In the genomic region with DNA sequence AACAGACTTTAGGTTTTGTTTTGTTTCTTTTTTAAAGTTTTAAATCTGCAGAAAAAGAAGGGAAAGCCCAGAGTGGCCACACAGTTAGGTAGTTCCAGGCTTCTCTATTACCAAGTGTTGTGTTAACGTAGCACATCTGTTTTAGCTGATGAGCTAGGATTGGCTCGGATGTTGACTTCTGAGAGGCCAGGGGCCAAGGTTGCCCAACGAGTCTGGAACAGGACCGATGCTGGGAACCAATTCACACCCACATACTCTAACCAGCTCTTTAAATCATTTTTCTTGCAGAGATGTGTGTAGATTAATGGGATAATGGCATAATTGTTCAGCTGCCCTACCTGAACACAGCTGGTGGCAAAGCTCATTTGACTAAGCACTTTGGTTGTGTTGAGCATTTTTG, we compare ENCODE assay signal across 23 mouse cellular contexts.
"Had no signal": no experiment of that assay in that cellular context is flagged by ENCODE, and none has a peak within 500 bp of the region (broad histone marks: within the 10 kb centered on the region; RNA-seq: fewer than 3 reads in every experiment).

No protein-coding gene starts in this region.

- ATAC-seq: forebrain, postnatal 0 days; hindbrain, postnatal 0 days; intestine, embryonic 16.5 days had no signal

- H3K36me3 ChIP-seq: heart, embryonic 13.5 days; heart, embryonic 15.5 days; hindbrain, embryonic 13.5 days; hindbrain, embryonic 15.5 days; limb, embryonic 10.5 days; limb, embryonic 12.5 days had no signal

- DNase-seq: forebrain, postnatal 0 days; gastrocnemius, postnatal 14 days; gastrocnemius, postnatal 36 days; heart, adult 11 months; heart, adult 2 months; heart, postnatal 14 days; heart, postnatal 36 days; kidney, adult 11 months; kidney, adult 2 months; kidney, adult 9 months; kidney, postnatal 10 days; kidney, postnatal 25 days; layer of hippocampus, adult 9-11 months had no signal

- H3K9me3 ChIP-seq: heart, embryonic 13.5 days; heart, embryonic 15.5 days; hindbrain, embryonic 13.5 days; hindbrain, embryonic 15.5 days; limb, embryonic 10.5 days; limb, embryonic 12.5 days had no signal

- H3K9ac ChIP-seq: forebrain, postnatal 0 days; heart, embryonic 13.5 days; heart, embryonic 15.5 days; hindbrain, embryonic 13.5 days; hindbrain, embryonic 15.5 days; limb, embryonic 12.5 days had no signal

- H3K27ac ChIP-seq: heart, adult 2 months; heart, embryonic 13.5 days; heart, embryonic 15.5 days; hindbrain, embryonic 13.5 days; hindbrain, embryonic 15.5 days; hindbrain, postnatal 0 days; left cerebral cortex, adult 2 months; limb, embryonic 12.5 days had no signal

- H3K27me3 ChIP-seq: limb, embryonic 12.5 days had no signal

- H3K4me2 ChIP-seq: heart, embryonic 11.5 days; hindbrain, embryonic 13.5 days had no signal

- H3K4me3 ChIP-seq: heart, embryonic 15.5 days; hindbrain, embryonic 13.5 days; hindbrain, embryonic 15.5 days; left cerebral cortex, adult 2 months; limb, embryonic 12.5 days had no signal
